16 mouse cellular contexts compared by ENCODE assay signal in genomic region chr1:136784178-136784577, GRCm38 (mm10).
DNase-seq lines count a peak whose midpoint lies in the region; ATAC-seq and TF ChIP-seq lines count a peak whose summit lies in the region.
"Had no signal": no experiment of that assay in that cellular context is flagged by ENCODE, and none has a peak within 500 bp of the region (broad histone marks: within the 10 kb centered on the region; RNA-seq: fewer than 3 reads in every experiment).

No protein-coding gene starts in this region.

- ATAC-seq in kidney, embryonic 16.5 days (ENCODE audit: low FRiP score, low TSS enrichment) = no peak
- ATAC-seq in lung, embryonic 16.5 days (ENCODE audit: low read depth) = peak; percentile 64
- no peak for ATAC-seq in forebrain, embryonic 11.5 days (replicated peaks; ENCODE audit: low FRiP score)
- ATAC-seq: forebrain, embryonic 15.5 days had no signal

- no peak for TF ChIP-seq POLR2A in small intestine, adult 2 months (IDR thresholded peaks at IDR 0.05; ENCODE audit: low read depth, low read length)

- TF ChIP-seq CTCF in small intestine, adult 2 months (IDR thresholded peaks at IDR 0.05; ENCODE audit: extremely low read depth, insufficient read length, insufficient replicate concordance, low read depth, low read length) = no peak

- H3K4me1 ChIP-seq in kidney, embryonic 16.5 days (ENCODE audit: insufficient read depth, low read length) = peaks cover 20% of the 10 kb centered on the region
- peaks cover 15% of the 10 kb centered on the region; the same call in 1 of the 2 replicates for H3K4me1 ChIP-seq in lung, embryonic 16.5 days (replicated peaks; ENCODE audit: control insufficient read depth, insufficient read depth, low read length)
- H3K4me1 ChIP-seq in small intestine, adult 2 months (ENCODE audit: control insufficient read depth, insufficient read depth, insufficient read length, low read length) = no peaks in the 10 kb centered on the region
- peaks cover 6% of the 10 kb centered on the region; the same call in 1 of the 2 replicates for H3K4me1 ChIP-seq in forebrain, embryonic 11.5 days (replicated peaks; ENCODE audit: control insufficient read depth, insufficient read depth, low read length)

- H3K9me3 ChIP-seq in kidney, embryonic 16.5 days (ENCODE audit: low read length) = no peaks in the 10 kb centered on the region
- H3K9me3 ChIP-seq in lung, embryonic 16.5 days (ENCODE audit: control insufficient read depth, low read length) = no peaks in the 10 kb centered on the region
- H3K9me3 ChIP-seq in forebrain, embryonic 11.5 days (ENCODE audit: control insufficient read depth, low read length) = no peaks in the 10 kb centered on the region
- H3K9me3 ChIP-seq: forebrain, embryonic 15.5 days; heart, embryonic 10.5 days; limb, embryonic 10.5 days; liver, embryonic 13.5 days; midbrain, embryonic 10.5 days; neural tube, embryonic 15.5 days had no signal

- no peak overlapping the region for H3K4me2 ChIP-seq in kidney, embryonic 16.5 days (replicated peaks; ENCODE audit: low read depth, low read length)
- H3K4me2 ChIP-seq in lung, embryonic 16.5 days (ENCODE audit: low read depth, low read length) = no peak overlapping the region
- H3K4me2 ChIP-seq in forebrain, embryonic 11.5 days (ENCODE audit: low read depth, low read length, severe bottlenecking) = no peak overlapping the region
- H3K4me2 ChIP-seq: forebrain, embryonic 15.5 days; liver, embryonic 13.5 days; neural tube, embryonic 15.5 days had no signal

- no peak overlapping the region for H3K4me3 ChIP-seq in kidney, embryonic 16.5 days (ENCODE audit: low read length)
- H3K4me3 ChIP-seq in lung, embryonic 16.5 days (ENCODE audit: low read length) = no peak overlapping the region
- H3K4me3 ChIP-seq in small intestine, adult 2 months (ENCODE audit: low read depth, low read length) = no peak overlapping the region
- H3K4me3 ChIP-seq in forebrain, embryonic 11.5 days (ENCODE audit: low read depth, low read length) = no peak overlapping the region
- H3K4me3 ChIP-seq: forebrain, embryonic 15.5 days; heart, embryonic 10.5 days; limb, embryonic 10.5 days; liver, embryonic 13.5 days; midbrain, embryonic 10.5 days; neural tube, embryonic 15.5 days had no signal

- DNase-seq in kidney, adult 9 months = peak; percentile 31
- no peak for DNase-seq in kidney, adult 11 months
- no peak for DNase-seq in frontal cortex, postnatal 25 days (ENCODE audit: low spot score in 2 of 2)
- no peak for DNase-seq in forebrain, embryonic 11.5 days (ENCODE audit: low spot score)
- DNase-seq: adrenal gland, postnatal 10 days; cerebellum, postnatal 14 days; liver, embryonic 13.5 days had no signal

- H3K36me3 ChIP-seq in kidney, embryonic 16.5 days (ENCODE audit: insufficient read depth, low read length) = no peaks in the 10 kb centered on the region
- no peaks in the 10 kb centered on the region for H3K36me3 ChIP-seq in lung, embryonic 16.5 days (ENCODE audit: control insufficient read depth, insufficient read depth, low read length)
- H3K36me3 ChIP-seq in small intestine, adult 2 months (ENCODE audit: control insufficient read depth, insufficient read depth, low read length) = no peaks in the 10 kb centered on the region
- no peaks in the 10 kb centered on the region for H3K36me3 ChIP-seq in forebrain, embryonic 11.5 days (ENCODE audit: control insufficient read depth, insufficient read depth, low read length)
- H3K36me3 ChIP-seq: forebrain, embryonic 15.5 days; heart, embryonic 10.5 days; limb, embryonic 10.5 days; liver, embryonic 13.5 days; midbrain, embryonic 10.5 days; neural tube, embryonic 15.5 days had no signal

- 60% methylated on average over 9 of the region's 9 CpGs for WGBS in kidney, embryonic 16.5 days
- WGBS in lung, embryonic 16.5 days = 30% methylated on average over 9 of the region's 9 CpGs
- 66% methylated on average over 9 of the region's 9 CpGs for WGBS in small intestine, adult 2 months
- WGBS in forebrain, embryonic 11.5 days = 78% methylated on average over 9 of the region's 9 CpGs

- H3K27ac ChIP-seq in kidney, embryonic 16.5 days (ENCODE audit: low read length) = peak overlapping the region; percentile 25; the same call in 1 of the 2 replicates
- H3K27ac ChIP-seq in lung, embryonic 16.5 days (ENCODE audit: low read length) = peak overlapping the region; percentile 15
- 0 out of 2 replicates have a peak overlapping the region, but pooled peaks have one; percentile 15 for H3K27ac ChIP-seq in small intestine, adult 2 months (ENCODE audit: insufficient read depth, low read depth, low read length)
- no peak overlapping the region for H3K27ac ChIP-seq in forebrain, embryonic 11.5 days (ENCODE audit: low read depth, low read length)
- H3K27ac ChIP-seq: forebrain, embryonic 15.5 days; heart, embryonic 10.5 days; limb, embryonic 10.5 days; liver, embryonic 13.5 days; midbrain, embryonic 10.5 days; neural tube, embryonic 15.5 days; stomach, postnatal 0 days had no signal

- peaks cover 3% of the 10 kb centered on the region; the same call in 1 of the 2 replicates for H3K27me3 ChIP-seq in kidney, embryonic 16.5 days (ENCODE audit: insufficient read depth, low read length)
- no peaks in the 10 kb centered on the region for H3K27me3 ChIP-seq in lung, embryonic 16.5 days (ENCODE audit: control insufficient read depth, insufficient read depth, low read depth, low read length)
- H3K27me3 ChIP-seq in small intestine, adult 2 months (ENCODE audit: control insufficient read depth, insufficient read depth, low read length) = no peaks in the 10 kb centered on the region
- no peaks in the 10 kb centered on the region for H3K27me3 ChIP-seq in forebrain, embryonic 11.5 days (ENCODE audit: control insufficient read depth, insufficient read depth, low read length)
- H3K27me3 ChIP-seq: forebrain, embryonic 15.5 days; liver, embryonic 13.5 days had no signal

- no peak overlapping the region for H3K9ac ChIP-seq in kidney, embryonic 16.5 days (replicated peaks; ENCODE audit: low read length)
- no peak overlapping the region for H3K9ac ChIP-seq in lung, embryonic 16.5 days (ENCODE audit: low read length)
- H3K9ac ChIP-seq in forebrain, embryonic 11.5 days (ENCODE audit: low read length) = no peak overlapping the region
- H3K9ac ChIP-seq: forebrain, embryonic 15.5 days; liver, embryonic 13.5 days; neural tube, embryonic 15.5 days had no signal
